Comparison of ENCODE assay signal across 17 mouse cellular contexts in genomic region chr5:105824282-105824681, GRCm38 (mm10). TPM values are rescaled to one million over a fixed set of nuclear protein-coding genes. Genes with fewer than 3 reads are reported as not detected.
DNase-seq lines count a peak whose midpoint lies in the region; ATAC-seq and TF ChIP-seq lines count a peak whose summit lies in the region.
"Had no signal": no experiment of that assay in that cellular context is flagged by ENCODE, and none has a peak within 500 bp of the region (broad histone marks: within the 10 kb centered on the region; RNA-seq: fewer than 3 reads in every experiment).

No protein-coding gene starts in this region.

- no peaks in the 10 kb centered on the region for H3K79me2 ChIP-seq in heart, adult 2 months (replicated peaks; ENCODE audit: control insufficient read depth, insufficient read depth, low read length)

- H3K27me3 ChIP-seq in heart, adult 2 months (ENCODE audit: control insufficient read depth, insufficient read depth, low read length): no peaks in the 10 kb centered on the region
- H3K27me3 ChIP-seq in heart, embryonic 12.5 days (replicated peaks): peaks cover 9% of the 10 kb centered on the region; the same call in 1 of the 2 replicates
- no peaks in the 10 kb centered on the region for H3K27me3 ChIP-seq in lung, embryonic 16.5 days (ENCODE audit: control insufficient read depth, insufficient read depth, low read depth, low read length)
- H3K27me3 ChIP-seq: embryonic facial prominence, embryonic 15.5 days; limb, embryonic 13.5 days; midbrain, embryonic 12.5 days had no signal

- TF ChIP-seq CTCF in heart, adult 2 months (IDR thresholded peaks at IDR 0.05): no peak

- no peak overlapping the region for H3K9ac ChIP-seq in heart, adult 2 months (ENCODE audit: low read depth, low read length)
- no peak overlapping the region for H3K9ac ChIP-seq in heart, embryonic 12.5 days
- H3K9ac ChIP-seq in lung, embryonic 16.5 days (ENCODE audit: low read length): no peak overlapping the region
- H3K9ac ChIP-seq: embryonic facial prominence, embryonic 15.5 days; limb, embryonic 13.5 days; midbrain, embryonic 12.5 days had no signal

- 0 out of 2 replicates have a peak, but pooled peaks have one; percentile 35 for TF ChIP-seq POLR2A in heart, adult 2 months (IDR thresholded peaks at IDR 0.05; ENCODE audit: insufficient read depth, low read depth, low read length)

- peak in 1 of 2 experiments; percentile 45 for DNase-seq in heart, adult 2 months
- DNase-seq in heart, adult 9 months (ENCODE audit: low spot score in 2 of 2): peak; percentile 49 to 61
- DNase-seq in heart, postnatal 10 days: peak; percentile 51 to 54
- no peak for DNase-seq in cerebellum, adult 9-10 months
- DNase-seq in layer of hippocampus, adult 8-10 months (ENCODE audit: low spot score in 2 of 2): no peak
- no peak for DNase-seq in retina, postnatal 1 day
- DNase-seq: cerebellum, adult 8-10 months; gastrocnemius, postnatal 36 days; right cerebral cortex, postnatal 4 days; thymus, postnatal 25 days had no signal

- H3K4me2 ChIP-seq in heart, embryonic 12.5 days: no peak overlapping the region
- H3K4me2 ChIP-seq in lung, embryonic 16.5 days (ENCODE audit: low read depth, low read length): no peak overlapping the region
- H3K4me2 ChIP-seq: embryonic facial prominence, embryonic 15.5 days; limb, embryonic 13.5 days; midbrain, embryonic 12.5 days had no signal

- H3K36me3 ChIP-seq in heart, adult 2 months (ENCODE audit: control insufficient read depth, insufficient read depth, low read length): no peaks in the 10 kb centered on the region
- no peaks in the 10 kb centered on the region for H3K36me3 ChIP-seq in heart, embryonic 12.5 days
- no peaks in the 10 kb centered on the region for H3K36me3 ChIP-seq in lung, embryonic 16.5 days (ENCODE audit: control insufficient read depth, insufficient read depth, low read length)
- H3K36me3 ChIP-seq: embryonic facial prominence, embryonic 15.5 days; limb, embryonic 13.5 days; midbrain, embryonic 12.5 days had no signal

- ATAC-seq in heart, embryonic 12.5 days (ENCODE audit: insufficient number of reproducible peaks, low FRiP score): no peak
- ATAC-seq in lung, embryonic 16.5 days (ENCODE audit: low read depth): peak; percentile 20; the same call in 1 of the 2 replicates

- peak overlapping the region; percentile 72 for H3K27ac ChIP-seq in heart, adult 2 months
- H3K27ac ChIP-seq in heart, embryonic 12.5 days (ENCODE audit: poor library complexity, severe bottlenecking): no peak overlapping the region
- H3K27ac ChIP-seq in lung, embryonic 16.5 days (ENCODE audit: low read length): 0 out of 2 replicates have a peak overlapping the region, but pooled peaks have one; percentile 4
- H3K27ac ChIP-seq: embryonic facial prominence, embryonic 15.5 days; layer of hippocampus, adult 2 months; limb, embryonic 13.5 days; macrophage; midbrain, embryonic 12.5 days had no signal

- no peaks in the 10 kb centered on the region for H3K9me3 ChIP-seq in heart, embryonic 12.5 days (replicated peaks)
- H3K9me3 ChIP-seq in lung, embryonic 16.5 days (ENCODE audit: control insufficient read depth, low read length): no peaks in the 10 kb centered on the region
- H3K9me3 ChIP-seq: embryonic facial prominence, embryonic 15.5 days; limb, embryonic 13.5 days; midbrain, embryonic 12.5 days had no signal

- WGBS in heart, adult 2 months: 22% methylated on average over 7 of the region's 7 CpGs
- WGBS in heart, embryonic 12.5 days: 69% methylated on average over 7 of the region's 7 CpGs
- WGBS in lung, embryonic 16.5 days: 45% methylated on average over 7 of the region's 7 CpGs

- TF ChIP-seq EP300 in heart, adult 2 months (IDR thresholded peaks at IDR 0.05; ENCODE audit: insufficient read depth, low read depth, low read length): no peak

- H3K4me3 ChIP-seq in heart, adult 2 months: no peak overlapping the region
- H3K4me3 ChIP-seq in heart, embryonic 12.5 days: no peak overlapping the region
- no peak overlapping the region for H3K4me3 ChIP-seq in lung, embryonic 16.5 days (ENCODE audit: low read length)
- H3K4me3 ChIP-seq: embryonic facial prominence, embryonic 15.5 days; layer of hippocampus, adult 2 months; limb, embryonic 13.5 days; midbrain, embryonic 12.5 days had no signal

- intact Hi-C loops in heart, adult 2 months (cut with DNase I): loop anchor here (5.0 kb wide), 1 partner anchor 43 kb away; no protein-coding TSS in a partner anchor
- intact Hi-C loops in heart, postnatal 10 days (cut with DNase I): no loop called here

- peaks cover 2% of the 10 kb centered on the region for H3K4me1 ChIP-seq in heart, adult 2 months (ENCODE audit: control insufficient read depth, insufficient read depth, low read length)
- H3K4me1 ChIP-seq in heart, embryonic 12.5 days (replicated peaks): peaks cover 20% of the 10 kb centered on the region
- H3K4me1 ChIP-seq in lung, embryonic 16.5 days (replicated peaks; ENCODE audit: control insufficient read depth, insufficient read depth, low read length): peaks cover 25% of the 10 kb centered on the region

RNA-seq across cellular contexts. Expression of gene Zfp326, which starts 52.1 kb away (rescaled TPM):
- total RNA-seq in heart, adult 2 months (2021): 10 to 100 TPM in 1 of 2 experiments, 1 to 10 TPM in 1; 9.3 to 10.7 TPM
- 5.5 and 7.0 TPM in 2 replicates for polyA plus RNA-seq in heart, adult 2 months (2012; rRNA removed)
- 35.6 and 36.7 TPM in 2 replicates for polyA plus RNA-seq in heart, embryonic 12.5 days (2016; fragmentation: Nextera tagmentation; extraction: Ambion mirVana)
- 10 to 100 TPM; 21.1 to 21.9 TPM for total RNA-seq in heart, postnatal 10 days (2021)
- 32.1 and 35.5 TPM in 2 replicates for polyA plus RNA-seq in lung, embryonic 16.5 days (2015; fragmentation: Nextera tagmentation; extraction: Ambion mirVana)
- total RNA-seq in layer of hippocampus, adult 8-10 months (2022): 10 to 100 TPM; 27.6 to 44.9 (median 35.3) TPM

Comparison
In these comparisons a context has a peak if more than half of its experiments do, and no peak if none do; other contexts are left out.
1. DNase-seq: peak in heart, adult 9 months (2 of 2) and heart, postnatal 10 days (2 of 2); none in cerebellum, adult 9-10 months (single experiment), layer of hippocampus, adult 8-10 months (0 of 2) and retina, postnatal 1 day (single experiment).